Mouse (Mus musculus) T-helper 1 cell (primary cell): ENCODE data around the gene Mylk3.

Source experiments
- in situ Hi-C: fragments of 300-600 bp; cut with MboI, MseI; formaldehyde crosslinking; loops from one replicate; pipeline ENCODE4 v1.15.1; 2025; ENCODE audit warnings: high pct_unique_total_duplicates

Mylk3 gene

GRCm38 (mm10) chr8:85386205-85386604, at the start of gene Mylk3:
Gene Mylk3 (minus strand): TSS chr8:85386345.
- in situ Hi-C loops = no loop called here

GRCm38 (mm10) chr8:85435736-85436135, 49.6 kb upstream of the Mylk3 start:
- in situ Hi-C loops = no loop called here

GRCm38 (mm10) chr8:85434817-85435216, 48.7 kb upstream of the Mylk3 start:
- in situ Hi-C loops = no loop called here

- in situ Hi-C loops = no loop called here
Measured at GRCm38 (mm10) chr8:85433017-85433393, 46.9 kb upstream of the Mylk3 start.

- in situ Hi-C loops = no loop called here
Measured at GRCm38 (mm10) chr8:85432168-85433016, 46.2 kb upstream of the Mylk3 start, which contains the start of gene 4921524J17Rik. Gene 4921524J17Rik (minus strand): TSS chr8:85432833.

GRCm38 (mm10) chr8:85431281-85432167, 45.4 kb upstream of the Mylk3 start:
- in situ Hi-C loops = no loop called here

- in situ Hi-C loops = no loop called here
Measured at GRCm38 (mm10) chr8:85430801-85431200, 44.7 kb upstream of the Mylk3 start.

GRCm38 (mm10) chr8:85429219-85429618, 43.1 kb upstream of the Mylk3 start:
- in situ Hi-C loops = no loop called here

GRCm38 (mm10) chr8:85427026-85427425, 40.9 kb upstream of the Mylk3 start:
- in situ Hi-C loops = no loop called here

- in situ Hi-C loops = no loop called here
Measured at GRCm38 (mm10) chr8:85421329-85421728, 35.2 kb upstream of the Mylk3 start.

- in situ Hi-C loops = no loop called here
Measured at GRCm38 (mm10) chr8:85408526-85408925, 22.4 kb upstream of the Mylk3 start.

- in situ Hi-C loops = no loop called here
Measured at GRCm38 (mm10) chr8:85408053-85408505, 21.9 kb upstream of the Mylk3 start.

- in situ Hi-C loops = no loop called here
Measured at GRCm38 (mm10) chr8:85405961-85406360, 19.8 kb upstream of the Mylk3 start.

GRCm38 (mm10) chr8:85405418-85405817, 19.3 kb upstream of the Mylk3 start:
- in situ Hi-C loops = no loop called here

GRCm38 (mm10) chr8:85398548-85398947, 12.4 kb upstream of the Mylk3 start:
- in situ Hi-C loops = no loop called here

- in situ Hi-C loops = no loop called here
Measured at GRCm38 (mm10) chr8:85397508-85397907, 11.4 kb upstream of the Mylk3 start.

- in situ Hi-C loops = no loop called here
Measured at GRCm38 (mm10) chr8:85396432-85397079, 10.4 kb upstream of the Mylk3 start.

GRCm38 (mm10) chr8:85395681-85396431, 9.7 kb upstream of the Mylk3 start:
- in situ Hi-C loops = no loop called here

- in situ Hi-C loops = no loop called here
Measured at GRCm38 (mm10) chr8:85395017-85395416, 8.9 kb upstream of the Mylk3 start.

- in situ Hi-C loops = no loop called here
Measured at GRCm38 (mm10) chr8:85393199-85393598, 7.1 kb upstream of the Mylk3 start.

- in situ Hi-C loops = no loop called here
Measured at GRCm38 (mm10) chr8:85391438-85391837, 5.3 kb upstream of the Mylk3 start.
